Mouse (Mus musculus) adrenal gland, adult (tissue): ENCODE data around the gene Grtp1.
A peak's percentile ranks its signal among the peaks of the same experiment; 100 is the strongest.

Source experiments
- DNase-seq, 2 experiments: peaks; one replicate each; pipeline ENCODE4 v3.0.0; 2022 to 2023; ENCODE audit warnings: low spot score in 1 of 2; ENCODE audit not compliant: inconsistent age in 2 of 2

Gene Grtp1

DNA sequence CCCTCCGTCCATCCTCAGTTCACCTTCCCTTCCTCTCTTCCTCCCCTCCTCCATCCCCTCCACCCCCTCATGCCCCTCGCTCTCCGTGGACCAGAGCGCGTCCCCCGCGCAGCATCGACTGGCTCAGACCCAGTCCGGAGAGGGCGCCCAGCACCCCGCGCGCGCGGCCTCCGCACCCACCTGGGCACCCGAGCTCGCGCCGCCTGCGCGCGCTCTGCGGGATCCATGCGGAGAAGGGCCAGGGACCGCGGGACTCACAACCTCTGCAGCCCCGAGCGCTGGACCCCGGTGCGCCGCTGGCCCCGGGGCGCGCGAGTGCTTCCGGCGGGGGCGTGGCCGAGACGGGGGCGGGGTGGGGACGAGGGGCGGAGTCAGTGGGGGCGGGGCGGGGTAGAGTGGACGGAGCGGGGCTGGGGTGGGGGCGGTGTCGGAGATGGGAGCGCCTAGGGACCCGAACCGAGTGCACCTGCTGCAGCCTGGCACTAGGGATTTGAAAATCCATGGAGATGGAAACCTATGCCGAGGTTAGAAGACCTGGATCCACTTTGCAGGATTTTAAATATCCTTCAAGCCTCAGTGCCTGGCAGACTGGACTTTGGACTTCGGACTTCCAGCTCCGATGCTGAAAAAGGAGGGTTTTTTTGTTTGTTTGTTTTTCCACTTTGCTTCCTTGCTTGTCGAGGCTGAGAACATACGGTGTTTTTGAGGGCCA, at the start of gene Grtp1:
TSS of gene Grtp1 (minus strand) at position 320 of the 712 bp plus-strand sequence.
- DNase-seq = peak; percentile 66 to 89

DNA sequence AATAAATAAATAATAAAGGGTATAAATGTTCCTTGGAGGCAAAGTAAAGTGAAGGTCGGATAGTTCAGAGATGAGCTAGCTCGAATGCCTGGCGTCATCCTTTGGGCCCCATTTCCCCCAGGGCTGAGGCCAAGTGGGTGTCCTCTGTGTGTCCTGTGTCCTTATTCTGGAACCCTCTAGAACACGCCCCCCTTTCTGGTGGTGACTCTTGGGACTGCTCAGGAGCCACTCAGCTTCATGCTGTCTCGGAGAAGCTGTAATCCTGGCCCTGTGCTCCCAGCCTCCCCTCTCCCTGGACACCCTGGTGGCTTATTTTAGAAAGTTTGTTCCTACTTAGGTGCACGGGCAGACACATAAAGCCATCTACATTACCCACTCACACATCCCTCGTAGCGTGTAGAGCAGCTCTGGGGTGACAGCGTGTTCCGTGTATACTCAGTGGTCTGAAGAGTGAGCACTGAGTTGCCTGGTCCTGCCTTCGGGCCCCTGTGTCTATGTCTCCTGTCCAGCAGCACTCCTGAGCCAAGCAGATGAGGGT, 44.0 kb upstream of the Grtp1 start:
- DNase-seq = no peak

DNA sequence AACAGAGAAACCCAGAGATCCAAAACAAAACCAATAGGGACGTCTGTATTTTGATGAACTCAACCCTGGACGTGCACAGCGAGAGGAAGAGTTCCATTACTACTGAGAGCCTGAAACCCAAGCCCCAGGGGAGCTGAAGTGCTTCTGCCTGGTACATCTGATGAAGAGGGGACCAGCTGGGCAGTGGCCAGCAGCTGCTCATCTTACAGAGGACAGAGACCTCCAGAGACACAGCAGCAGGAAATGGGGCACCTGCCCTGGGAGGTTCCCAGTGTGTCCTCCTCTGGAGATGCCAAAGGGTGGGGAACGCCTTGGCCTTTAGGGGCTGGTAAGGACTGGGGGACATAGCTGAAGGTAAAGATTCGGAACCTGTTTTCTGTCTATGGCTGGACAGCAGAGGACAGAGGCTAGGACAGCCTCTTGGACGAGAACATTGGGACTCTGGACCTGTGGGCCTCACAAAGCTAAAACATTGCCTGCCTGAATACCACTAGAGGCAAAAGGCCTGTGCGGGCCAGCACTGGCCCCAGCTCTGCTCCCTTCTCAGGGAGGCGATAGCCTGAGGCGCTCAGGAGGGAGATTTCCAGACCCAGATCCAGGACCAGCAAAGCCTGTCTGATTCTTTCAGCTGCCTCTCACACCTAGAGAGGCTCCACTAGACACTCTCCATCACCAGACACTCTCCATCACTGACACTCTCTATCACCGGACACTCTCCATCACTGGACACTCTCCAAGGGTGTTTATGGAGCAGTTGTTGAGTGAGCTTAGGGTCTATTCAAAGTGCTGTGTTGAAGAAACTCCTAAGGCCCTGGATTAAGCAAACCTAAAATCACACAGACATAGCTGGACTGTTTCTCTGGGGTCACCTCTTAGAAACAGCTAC, 42.8 kb upstream of the Grtp1 start:
- DNase-seq = no peak

DNA sequence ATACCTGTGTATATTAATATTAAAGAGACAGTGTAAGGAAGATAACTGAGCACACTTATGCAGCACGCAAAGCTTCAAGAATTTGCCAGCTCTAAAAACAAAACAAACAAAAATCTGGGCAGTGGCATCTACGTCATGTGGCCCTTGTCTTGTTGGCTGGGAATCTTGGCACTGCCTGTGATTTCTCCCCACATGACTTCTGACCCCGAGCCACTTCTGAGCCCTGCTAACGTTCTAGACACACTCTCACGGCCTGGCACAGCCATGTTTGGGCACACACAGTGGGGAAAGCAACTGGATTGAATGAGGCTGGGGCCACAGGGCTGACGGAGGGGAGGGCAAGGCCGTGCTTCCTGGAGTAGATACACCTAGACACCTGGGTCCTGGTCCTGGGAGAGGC, 40.3 kb upstream of the Grtp1 start:
- DNase-seq = peak in 1 of 2 experiments; percentile 37

DNA sequence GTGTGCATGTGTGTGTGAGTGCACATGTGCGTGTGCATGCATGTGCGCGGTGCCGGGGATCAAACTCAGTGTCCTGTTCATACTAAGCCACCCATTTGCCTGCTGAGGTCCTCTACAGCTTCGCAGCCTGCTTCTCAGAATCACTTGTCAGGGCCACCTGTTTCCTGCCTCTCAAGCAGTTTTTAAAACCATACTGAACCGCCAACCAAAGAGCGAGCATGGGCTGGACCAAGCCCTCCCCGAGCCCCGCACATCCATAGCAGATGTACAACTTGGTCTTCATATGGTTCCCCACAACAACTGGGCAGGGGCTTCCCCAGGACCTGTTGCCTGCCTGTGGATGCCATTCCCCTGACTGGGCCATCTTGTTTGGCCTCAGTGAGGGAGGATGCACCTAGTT, 39.6 kb upstream of the Grtp1 start:
- DNase-seq = no peak

DNA sequence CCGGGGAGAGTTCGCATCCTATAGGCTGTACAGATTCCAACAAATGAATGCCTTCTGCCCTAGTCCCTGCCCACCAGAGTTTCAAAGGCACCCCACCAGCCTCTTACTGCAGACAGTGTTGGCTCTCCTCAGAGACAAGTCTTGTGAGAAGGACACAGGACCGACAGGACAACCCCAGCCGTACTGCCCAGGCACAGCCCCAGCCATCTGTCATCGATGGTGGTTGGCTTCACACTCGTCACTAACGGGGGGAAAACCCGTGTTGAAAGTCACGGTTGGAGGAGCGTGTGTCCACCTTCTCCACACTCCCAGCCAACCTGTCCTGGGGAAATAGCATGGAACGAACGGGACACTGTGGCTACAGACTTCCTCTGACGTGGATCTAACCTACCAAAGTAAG, 34.4 kb upstream of the Grtp1 start:
- no peak for DNase-seq

DNA sequence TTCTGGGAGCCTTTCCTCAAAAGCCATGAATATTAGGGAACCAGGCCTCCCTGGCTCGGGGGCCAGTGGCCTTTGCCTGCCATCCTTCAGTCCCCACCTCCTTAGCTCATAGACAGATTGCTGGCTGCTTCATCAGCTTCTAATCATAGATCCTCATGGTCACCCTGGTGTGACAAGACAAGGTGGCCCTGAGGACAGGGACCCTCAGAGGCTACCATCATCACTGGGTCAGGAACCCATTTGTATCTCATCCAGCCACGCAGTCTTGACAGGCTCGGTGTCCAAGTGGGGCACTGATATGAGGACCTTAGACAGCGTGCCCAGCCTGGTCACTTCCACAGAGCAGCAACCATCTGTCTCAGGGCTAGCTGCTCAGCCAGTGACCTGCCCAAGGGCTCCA, 30.1 kb upstream of the Grtp1 start:
- no peak for DNase-seq

DNA sequence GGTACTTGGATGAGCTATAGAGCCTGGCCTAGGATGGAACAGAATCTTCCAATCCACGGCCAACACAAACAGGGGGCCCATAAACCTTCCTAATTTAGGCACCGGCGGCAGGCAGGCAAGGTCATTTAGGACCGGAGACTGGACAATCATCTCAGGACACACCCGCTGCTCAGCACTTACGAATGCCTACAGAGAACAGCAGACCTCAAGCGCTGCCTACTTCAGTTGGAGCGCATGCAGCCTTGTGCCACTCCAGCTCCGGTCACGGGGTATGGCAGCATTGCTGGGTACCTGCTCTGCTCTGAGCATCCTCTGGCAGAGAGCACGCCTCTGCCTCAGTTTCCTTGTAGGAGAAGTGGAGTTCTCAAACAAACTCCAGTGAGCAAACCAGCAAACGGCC, 29.4 kb upstream of the Grtp1 start:
- no peak for DNase-seq

DNA sequence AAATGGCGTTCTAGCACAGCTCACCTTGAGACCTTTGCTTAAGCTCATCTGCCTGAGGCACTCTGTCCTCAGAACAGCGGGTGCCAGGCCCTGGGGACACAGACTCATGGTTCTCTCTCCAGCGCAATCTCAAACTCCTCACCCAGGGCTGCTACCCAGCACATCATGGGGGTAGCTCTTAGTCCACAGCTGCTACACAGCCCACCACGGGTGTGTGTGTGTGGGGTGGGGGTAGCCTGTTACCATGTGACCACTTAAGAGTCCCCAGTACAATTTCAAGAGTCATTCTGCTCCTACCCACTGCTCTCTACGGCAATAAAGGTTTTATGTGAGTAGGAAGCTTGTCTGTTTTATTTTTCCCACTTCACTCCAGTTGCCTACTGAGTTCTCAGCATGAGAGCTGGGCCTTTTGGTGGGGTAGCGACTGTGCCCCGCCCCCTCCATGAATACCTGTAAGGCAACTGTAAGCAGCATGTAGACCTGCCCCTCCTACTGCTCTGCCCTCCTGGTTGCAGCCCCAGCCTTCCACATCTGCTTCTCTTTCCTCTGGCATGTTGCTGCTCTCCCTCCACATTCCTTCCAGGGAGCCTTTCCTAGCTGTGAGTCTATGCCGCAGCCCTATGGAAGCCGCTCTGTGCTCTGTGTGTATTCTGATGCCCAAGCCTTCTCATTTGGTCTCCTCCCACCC, 28.6 kb upstream of the Grtp1 start:
- no peak for DNase-seq

DNA sequence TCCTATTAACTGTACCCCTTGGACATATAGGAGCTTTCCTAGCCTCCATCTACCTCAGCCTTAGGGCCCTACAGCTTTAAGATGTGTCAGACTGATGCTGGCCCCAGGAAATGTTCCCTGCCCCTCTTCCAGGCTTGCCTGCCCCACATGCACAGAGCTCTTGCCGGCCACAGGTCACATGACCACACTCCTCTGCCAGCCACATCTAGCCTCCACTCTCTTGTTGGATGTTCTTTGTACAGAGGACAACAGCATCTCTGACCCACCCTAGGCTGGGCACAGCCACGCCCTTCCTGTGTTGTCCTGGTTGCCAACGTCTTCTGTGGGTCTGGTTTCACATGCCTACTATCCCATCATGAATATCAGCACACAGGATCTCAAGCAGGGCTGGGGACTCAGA, 26.8 kb upstream of the Grtp1 start:
- peak in 1 of 2 experiments; percentile 15 for DNase-seq

DNA sequence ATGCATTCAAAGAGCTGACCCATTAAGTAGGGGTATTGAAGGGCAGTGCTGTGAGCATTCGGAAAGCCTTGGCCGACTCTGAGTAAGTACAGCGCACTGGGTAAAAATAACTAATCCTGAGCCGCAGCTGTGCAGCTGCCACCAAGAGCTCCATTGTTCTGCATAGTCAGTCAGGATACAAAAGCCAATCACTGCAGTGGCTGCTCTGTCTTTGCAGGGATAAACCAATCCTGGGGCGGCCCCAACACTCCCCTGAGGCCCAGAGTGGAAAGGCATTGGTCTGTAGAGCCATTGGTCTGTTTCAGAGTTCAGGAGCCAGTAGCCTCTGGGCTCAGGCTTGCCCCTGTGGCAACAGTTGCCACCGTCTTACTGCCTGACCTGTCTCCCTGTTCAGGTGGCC, 25.9 kb upstream of the Grtp1 start:
- DNase-seq = no peak

DNA sequence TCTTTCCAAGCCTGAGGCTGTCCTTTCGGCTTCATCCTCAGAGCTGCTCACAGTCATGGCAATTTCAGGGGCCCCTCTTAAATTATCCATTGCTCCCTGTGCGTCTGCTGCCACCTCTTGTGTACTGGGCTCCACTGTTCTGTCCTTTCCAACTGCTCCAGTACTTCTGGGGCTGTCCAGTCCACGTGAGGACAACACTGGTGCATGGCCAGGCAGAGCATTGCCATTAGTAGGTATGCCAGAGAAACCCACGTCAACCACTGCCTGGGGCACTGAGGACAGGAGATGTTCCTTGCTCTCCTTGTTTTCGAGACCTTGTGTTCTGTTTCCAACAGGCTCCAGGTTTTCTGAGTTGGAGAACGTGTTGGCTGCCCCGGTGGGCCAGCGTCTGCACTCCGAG, 24.0 kb upstream of the Grtp1 start:
- DNase-seq = no peak

DNA sequence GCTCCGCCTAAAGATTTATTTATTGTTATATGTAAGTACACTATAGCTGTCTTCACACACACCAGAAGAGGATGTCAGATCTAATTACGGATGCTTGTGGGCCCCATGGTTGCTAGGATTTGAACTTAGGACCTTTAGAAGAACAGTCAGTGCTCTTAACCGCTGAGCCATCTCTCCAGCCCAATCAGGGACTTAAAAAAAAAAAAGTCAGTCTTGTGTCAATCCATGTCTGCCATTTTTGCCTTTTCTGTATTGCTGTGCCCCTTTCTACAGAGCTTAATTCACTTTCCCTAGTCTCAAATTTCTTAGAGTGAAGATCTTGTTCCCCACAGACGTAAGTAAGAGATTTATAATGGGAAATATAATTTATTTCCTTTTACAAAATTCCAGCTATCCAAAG, 18.0 kb upstream of the Grtp1 start:
- DNase-seq = no peak

DNA sequence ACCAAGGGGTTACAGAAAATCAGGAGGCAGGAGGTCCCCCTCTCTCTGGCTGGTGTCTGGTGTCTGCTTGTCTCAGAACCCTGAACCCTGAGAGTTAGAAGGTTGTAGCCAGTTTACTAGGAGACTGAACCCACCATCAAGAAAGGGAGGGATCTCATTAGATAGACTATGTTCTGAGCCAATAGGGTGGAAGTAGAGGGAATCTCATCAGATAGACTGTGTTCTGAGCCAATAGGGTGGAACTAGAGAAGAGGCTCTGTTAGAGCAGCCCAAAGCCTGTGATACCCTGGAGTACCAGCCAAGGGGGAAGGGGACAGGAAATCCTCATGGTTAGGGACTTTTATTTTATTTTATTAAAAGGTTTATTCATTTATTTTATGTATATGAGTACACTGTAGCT, 17.6 kb upstream of the Grtp1 start:
- no peak for DNase-seq

DNA sequence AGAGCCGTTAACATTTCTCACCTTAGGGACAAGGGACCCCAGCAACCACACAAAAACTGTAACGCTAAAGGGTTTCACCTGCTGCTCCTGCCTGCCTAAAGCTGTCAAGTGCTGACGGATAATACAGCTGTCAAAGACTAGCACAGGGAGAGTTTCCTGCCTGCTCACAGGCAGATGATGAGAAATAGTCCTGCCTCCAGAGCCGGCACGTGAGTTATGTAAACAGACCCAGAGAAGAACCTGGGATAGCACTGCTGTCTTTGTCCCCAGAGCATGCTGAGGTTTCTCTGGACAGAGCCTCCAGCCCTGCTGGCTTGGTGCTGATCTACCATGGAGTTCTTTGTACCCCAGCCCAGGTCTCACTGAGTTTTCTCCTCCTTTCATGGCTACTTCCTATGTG, 16.7 kb upstream of the Grtp1 start:
- DNase-seq = no peak

DNA sequence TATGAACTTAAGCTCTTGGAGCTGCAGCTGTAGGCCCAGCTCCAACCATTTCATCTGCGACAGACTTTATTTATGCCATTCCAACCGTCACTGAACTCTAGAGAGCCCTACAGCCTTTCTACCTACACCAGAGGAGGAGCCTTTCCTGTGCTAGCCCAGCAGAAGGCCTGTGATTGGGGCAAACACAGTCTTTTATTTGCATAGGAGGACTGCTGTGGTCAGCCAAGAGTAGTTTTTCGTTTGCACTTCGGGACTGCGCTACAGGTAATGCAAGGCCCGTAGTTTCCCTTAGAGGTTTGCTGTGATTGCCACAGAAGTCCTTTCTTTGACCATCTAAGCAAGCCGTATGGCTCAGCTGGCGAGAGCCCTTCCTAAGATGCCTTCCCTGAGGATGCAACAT, 16.0 kb upstream of the Grtp1 start:
- DNase-seq = no peak

DNA sequence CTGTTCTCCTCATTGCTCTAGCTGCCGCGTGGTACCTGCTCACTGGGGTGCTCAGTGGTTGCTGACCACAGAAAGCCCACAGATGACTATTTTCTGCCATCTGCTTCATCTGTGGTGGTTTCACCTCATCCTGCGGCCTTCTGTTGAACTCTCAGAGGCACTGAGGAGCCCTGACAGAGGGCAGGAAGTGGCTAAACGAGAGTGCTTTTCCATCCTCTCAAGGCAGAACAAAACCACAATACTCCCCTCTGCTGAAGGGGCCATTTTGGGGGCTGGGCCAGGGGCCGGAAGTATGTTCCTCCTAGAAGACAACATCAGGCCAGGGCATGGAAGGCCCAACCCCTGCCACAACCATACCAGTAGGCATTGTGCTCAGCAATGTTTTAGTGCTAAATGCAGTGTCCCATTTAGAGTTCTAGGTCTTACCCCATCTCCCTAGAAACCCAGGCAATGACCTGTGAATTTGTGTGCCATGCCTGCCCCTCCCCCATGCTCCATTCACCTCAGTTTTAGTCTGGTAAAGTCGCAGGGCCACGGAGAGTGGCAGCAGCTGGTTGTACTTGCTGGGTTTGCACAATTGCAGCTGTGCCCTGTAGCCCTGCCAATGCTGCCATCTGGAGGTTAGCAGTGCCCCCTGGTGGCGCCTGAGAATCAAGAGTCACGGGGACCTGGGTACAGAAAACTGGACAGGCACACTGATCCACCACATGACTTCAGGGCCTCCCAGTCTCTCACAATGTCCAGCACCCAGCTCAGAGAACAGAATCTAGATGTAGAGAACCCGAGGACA, 13.3 kb upstream of the Grtp1 start:
- DNase-seq = peak; percentile 89 to 96

DNA sequence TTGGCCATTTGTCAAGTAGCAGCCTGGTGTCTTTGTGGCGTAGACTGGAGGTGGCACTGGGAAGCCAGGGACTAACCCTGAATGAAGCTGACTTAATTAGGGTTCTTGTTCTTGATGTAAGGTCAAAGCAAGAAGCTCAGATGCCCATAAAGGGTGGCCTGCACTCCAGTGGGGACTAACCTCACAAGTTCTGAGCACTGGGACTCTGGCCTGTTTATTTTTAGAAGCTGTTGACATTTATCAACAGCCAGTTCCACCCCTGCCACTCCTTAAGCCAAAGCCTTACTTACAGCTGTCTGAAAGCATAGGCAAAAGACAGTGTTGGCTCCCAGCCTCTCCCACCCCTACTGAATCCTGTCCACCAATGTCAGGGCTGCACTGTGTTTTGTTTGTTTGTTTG, 9.3 kb upstream of the Grtp1 start:
- DNase-seq = peak in 1 of 2 experiments; percentile 54

DNA sequence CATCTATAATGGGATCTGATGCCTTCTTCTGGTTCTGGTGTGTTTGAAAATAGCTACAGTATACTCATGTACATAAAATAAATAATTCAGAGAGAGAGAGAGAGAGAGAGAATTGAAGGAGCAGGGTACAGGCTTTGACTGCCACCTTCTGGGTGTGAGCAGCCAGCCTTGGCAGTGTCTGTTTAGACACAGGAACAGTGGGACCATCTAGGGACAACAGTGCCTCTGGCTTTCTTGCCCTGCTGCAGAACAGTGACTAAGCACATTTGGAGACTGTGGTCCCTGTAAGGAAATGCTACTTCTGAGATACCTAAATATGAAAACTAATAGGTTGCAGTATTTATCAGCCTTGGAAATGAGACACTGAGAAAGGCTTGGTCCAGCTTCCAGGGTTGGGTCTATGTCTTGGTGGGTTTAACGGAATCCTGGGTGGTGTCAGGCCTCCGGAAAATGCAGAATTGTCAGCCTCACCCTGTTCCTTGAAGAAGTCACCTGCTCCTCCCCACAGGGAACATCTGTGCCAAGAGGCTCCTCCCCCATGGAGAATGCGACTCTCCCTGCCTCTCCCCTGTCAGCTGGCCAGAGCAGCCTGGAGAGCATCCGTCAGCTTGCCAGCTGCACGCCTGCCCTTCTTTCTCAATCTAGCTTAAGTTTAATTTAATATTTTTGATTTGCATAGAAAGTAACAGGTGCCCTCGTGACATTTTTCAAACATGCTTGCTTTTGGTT, 8.4 kb upstream of the Grtp1 start:
- peak; percentile 41 to 62 for DNase-seq

DNA sequence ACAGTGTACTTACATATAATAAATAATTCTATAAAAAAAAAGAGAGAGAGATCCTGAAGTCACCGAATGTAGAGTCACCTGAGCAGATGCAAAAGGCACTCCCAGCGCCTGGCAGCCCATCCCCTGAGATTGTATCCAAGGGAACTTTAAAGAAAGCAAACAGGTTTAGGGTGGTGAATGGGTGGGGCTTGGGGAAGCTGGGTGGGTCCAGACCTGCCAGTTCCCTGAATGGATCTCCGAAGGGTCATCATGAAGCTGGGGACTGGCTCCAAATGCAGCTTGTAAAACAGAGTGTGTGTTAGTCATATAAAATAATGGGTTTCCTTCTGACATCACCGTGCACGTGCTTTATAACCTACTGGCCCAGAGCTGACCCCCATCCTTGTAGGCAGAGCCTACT, 5.9 kb upstream of the Grtp1 start:
- DNase-seq = no peak
